Mouse (Mus musculus) embryonic facial prominence, embryonic 10.5 days (tissue): ENCODE data around the gene Dhtkd1. TPM values are rescaled to one million over a fixed set of nuclear protein-coding genes. Genes with fewer than 3 reads are reported as not detected.
A peak's percentile ranks its signal among the peaks of the same experiment; 100 is the strongest.

Experiments used
- DNase-seq: peaks from one replicate; pipeline ENCODE4 v3.0.0-alpha.2; 2017; ENCODE audit warnings: low spot score
- H3K27ac ChIP-seq: fragments of 300-500 bp; sonication (generic); replicated peaks from 2 replicates; pipeline ENCODE4 v1.5.1; 2016; ENCODE audit warnings: mild to moderate bottlenecking
- H3K27me3 ChIP-seq: fragments of 300-500 bp; sonication (generic); replicated peaks from 2 replicates; pipeline ENCODE4 v1.6.1; 2016; ENCODE audit warnings: low read depth, mild to moderate bottlenecking; ENCODE audit not compliant: poor library complexity, severe bottlenecking
- H3K36me3 ChIP-seq: fragments of 300-500 bp; sonication (generic); replicated peaks from 2 replicates; pipeline ENCODE4 v1.6.1; 2016; ENCODE audit warnings: mild to moderate bottlenecking, moderate library complexity
- H3K4me1 ChIP-seq: fragments of 300-500 bp; sonication (generic); 2 replicates; pipeline ENCODE4 v1.6.1; 2016
- H3K4me3 ChIP-seq: fragments of 300-500 bp; sonication (generic); 2 replicates; pipeline ENCODE4 v1.5.1; 2016; ENCODE audit warnings: mild to moderate bottlenecking, moderate library complexity
- H3K9me3 ChIP-seq: fragments of 300-500 bp; sonication (generic); 2 replicates; pipeline ENCODE4 v1.6.1; 2016; ENCODE audit warnings: mild to moderate bottlenecking
- WGBS: fragments of 180-500 bp; shearing (Covaris S2); methylation state at CpG from one replicate; pipeline ENCODE4 v1.1.7; 2016; 5-methylcytosine and 5-hydroxymethylcytosine counted together
- polyA plus RNA-seq: library from polyadenylated mRNA; unstranded; fragments of >200 nt; fragmentation: Nextera tagmentation; extraction: Ambion mirVana; gene quantifications from 2 replicates; pipeline ENCODE4 v1.2.1, GENCODE M21; 2016

Dhtkd1 gene
- polyA plus RNA-seq, 1 experiment from 2014 or later: 7.3 TPM

DNA sequence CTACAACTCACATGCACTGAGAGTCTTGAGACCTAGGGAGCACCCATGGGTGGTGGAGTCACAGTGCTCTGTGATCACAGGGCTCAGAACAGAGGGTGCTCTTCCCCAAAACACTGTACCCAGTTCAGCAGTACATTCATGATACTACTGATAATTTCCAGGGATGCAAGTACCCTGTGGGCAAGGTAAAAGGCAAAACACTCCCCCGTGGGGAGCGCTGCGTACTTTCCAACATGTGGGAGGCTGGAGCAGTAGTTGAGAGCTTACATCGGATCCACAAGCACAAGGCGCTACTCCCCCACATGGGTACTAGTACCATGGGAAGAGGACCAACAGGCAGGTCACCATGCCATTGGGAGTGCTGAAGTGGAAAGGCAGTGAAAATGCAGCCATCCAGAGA lies 15.1 kb downstream of the Dhtkd1 start:
- 97% methylated on average over 5 of the region's 5 CpGs for WGBS
- DNase-seq: no peak
- H3K36me3 ChIP-seq: peaks cover 55% of the 10 kb centered on the region
- no peaks in the 10 kb centered on the region for H3K9me3 ChIP-seq
- no peaks in the 10 kb centered on the region for H3K27me3 ChIP-seq
- no peak overlapping the region for H3K27ac ChIP-seq
- H3K4me1 ChIP-seq: 0 out of 2 replicates have a peak, but pooled peaks cover 4% of the 10 kb centered on the region
- H3K4me3 ChIP-seq: no peak overlapping the region

DNA sequence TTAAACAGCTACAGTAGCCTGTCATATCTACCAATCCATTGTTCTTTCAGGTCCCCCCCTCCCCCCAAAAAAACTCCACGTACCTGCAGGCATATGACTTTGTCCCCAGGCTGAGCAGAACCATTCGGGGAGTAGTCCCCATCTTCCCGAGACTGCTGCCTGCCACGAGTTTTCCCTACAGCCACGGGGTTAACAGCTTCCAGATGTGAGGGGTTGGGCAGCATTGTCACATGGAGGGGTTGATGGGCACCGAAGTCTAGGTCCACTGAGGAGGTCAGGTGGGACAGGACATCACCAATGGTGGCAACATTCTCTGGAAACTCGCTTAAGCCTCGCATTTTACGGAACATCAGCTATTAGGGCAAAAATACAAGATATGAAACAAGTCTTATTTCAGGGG lies 18.8 kb downstream of the Dhtkd1 start:
- peak; percentile 58 for DNase-seq
- Histone ChIP-seq H3K27me3 (no peaks in the 10 kb centered on the region), H3K9me3 (no peaks in the 10 kb centered on the region), H3K4me1 (0 out of 2 replicates have a peak, but pooled peaks cover 4% of the 10 kb centered on the region), H3K36me3 (peaks cover 54% of the 10 kb centered on the region), H3K27ac (no peak overlapping the region), H3K4me3 (no peak overlapping the region)
- 53% methylated on average over 9 of the region's 9 CpGs for WGBS

DNA sequence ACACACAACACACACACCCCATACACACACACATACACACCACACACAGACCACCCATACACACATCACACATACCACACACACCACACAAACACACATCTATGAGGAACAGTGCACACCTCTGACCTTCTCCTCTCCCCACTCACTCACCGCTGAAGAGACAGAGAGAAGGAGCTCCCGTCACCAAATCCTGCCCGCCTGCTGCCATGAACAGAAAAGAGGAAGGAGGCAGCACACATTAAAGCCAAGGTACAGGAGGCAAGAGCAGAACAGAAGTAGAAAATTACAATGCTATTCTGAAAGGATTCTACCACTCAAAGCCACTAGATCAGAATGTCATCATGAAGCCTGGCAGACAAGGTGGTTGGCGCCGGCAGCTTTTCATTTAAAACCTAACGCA lies 19.8 kb downstream of the Dhtkd1 start:
- DNase-seq: no peak
- H3K4me1 ChIP-seq: 0 out of 2 replicates have a peak, but pooled peaks cover 4% of the 10 kb centered on the region
- H3K9me3 ChIP-seq: no peaks in the 10 kb centered on the region
- 94% methylated on average over 6 of the region's 6 CpGs for WGBS
- no peaks in the 10 kb centered on the region for H3K27me3 ChIP-seq
- H3K36me3 ChIP-seq: peaks cover 47% of the 10 kb centered on the region
- H3K4me3 ChIP-seq: no peak overlapping the region
- no peak overlapping the region for H3K27ac ChIP-seq

DNA sequence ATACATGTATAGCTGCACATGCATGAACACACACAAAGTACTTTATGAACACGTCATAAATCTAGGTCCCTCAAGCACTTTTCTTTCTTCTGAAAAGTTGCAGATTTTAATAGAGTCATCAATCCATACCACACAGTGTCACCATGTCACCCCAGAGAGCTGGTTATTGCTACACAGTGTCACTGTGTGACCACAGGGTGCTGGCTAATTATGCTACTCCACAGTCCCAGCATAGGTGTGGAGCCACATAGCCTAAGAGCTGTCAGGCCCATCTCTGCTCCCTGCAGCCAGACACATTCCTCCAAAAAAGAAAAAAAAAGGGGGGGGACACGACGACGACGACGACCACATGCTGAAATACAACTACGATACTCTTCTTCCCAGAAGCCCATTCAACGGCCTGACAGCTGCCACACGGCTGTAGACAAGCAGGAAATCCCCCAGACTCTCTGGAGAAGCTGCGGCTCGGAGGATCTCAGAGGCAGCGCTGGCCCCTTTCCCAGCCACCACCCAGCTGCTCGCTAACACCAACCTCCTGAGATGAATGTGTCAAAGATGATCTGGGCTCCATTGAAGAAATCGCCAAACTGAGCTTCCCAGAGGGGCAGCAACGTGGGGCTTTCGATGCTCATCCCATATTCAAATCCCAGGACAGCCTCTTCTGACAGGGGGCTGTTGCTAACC lies 31.2 kb downstream of the Dhtkd1 start:
- H3K4me3 ChIP-seq: no peak overlapping the region
- DNase-seq: no peak
- H3K9me3 ChIP-seq: no peaks in the 10 kb centered on the region
- no peaks in the 10 kb centered on the region for H3K27me3 ChIP-seq
- 75% methylated on average over 16 of the region's 16 CpGs for WGBS
- no peak overlapping the region for H3K27ac ChIP-seq
- H3K36me3 ChIP-seq: peaks cover 37% of the 10 kb centered on the region
- no peaks in the 10 kb centered on the region for H3K4me1 ChIP-seq

DNA sequence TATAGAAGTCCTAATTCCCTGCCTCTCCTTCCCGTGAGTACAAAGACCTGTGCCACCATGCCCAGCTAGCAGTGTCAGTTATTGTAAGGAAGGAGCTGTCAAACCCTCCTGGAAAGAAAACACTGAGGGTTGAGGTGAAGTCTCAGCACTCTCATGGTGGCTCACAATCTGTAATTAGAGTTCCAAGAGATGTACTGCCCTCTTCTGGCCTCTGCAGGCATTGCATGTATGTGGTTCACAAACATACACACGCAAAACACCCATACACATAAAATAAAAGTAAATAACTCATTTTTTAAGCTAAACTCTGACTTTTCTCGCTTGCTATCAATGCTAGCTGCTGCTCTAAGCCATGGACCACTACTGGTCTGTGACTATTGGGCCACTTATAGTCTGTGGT lies 36.0 kb downstream of the Dhtkd1 start:
- H3K4me3 ChIP-seq: no peak overlapping the region
- WGBS: 49% methylated on average over 3 of the region's 3 CpGs
- peak; percentile 63 for DNase-seq

DNA sequence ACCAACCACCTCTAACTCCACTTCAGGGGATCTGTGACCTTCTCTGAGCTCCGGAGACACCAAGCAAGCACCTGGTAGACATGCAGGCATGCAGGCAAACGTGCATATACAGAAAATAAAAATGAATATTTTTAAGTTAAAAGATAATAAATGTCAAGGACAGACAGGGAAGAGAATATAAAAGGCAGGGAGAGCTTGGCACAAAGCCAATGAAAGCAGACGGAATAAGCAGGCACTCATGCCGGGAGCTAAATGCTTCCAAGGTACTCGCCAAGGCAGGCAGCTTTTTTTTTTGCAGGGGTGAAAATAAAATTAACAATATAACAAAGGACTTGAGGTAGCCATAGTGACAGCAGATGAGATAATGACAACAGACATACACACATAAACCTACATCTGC lies 36.5 kb downstream of the Dhtkd1 start:
- Histone ChIP-seq H3K36me3 (peaks cover 42% of the 10 kb centered on the region), H3K4me3 (no peak overlapping the region), H3K4me1 (no peaks in the 10 kb centered on the region), H3K27ac (no peak overlapping the region), H3K27me3 (no peaks in the 10 kb centered on the region), H3K9me3 (no peaks in the 10 kb centered on the region)
- 81% methylated on average over 5 of the region's 5 CpGs for WGBS
- no peak for DNase-seq

More for the DNA sequence above, 36.0 kb downstream of the Dhtkd1 start:
- H3K27me3 ChIP-seq: no peaks in the 10 kb centered on the region
- no peaks in the 10 kb centered on the region for H3K4me1 ChIP-seq
- peaks cover 42% of the 10 kb centered on the region for H3K36me3 ChIP-seq
- no peaks in the 10 kb centered on the region for H3K9me3 ChIP-seq
- H3K27ac ChIP-seq: no peak overlapping the region

DNA sequence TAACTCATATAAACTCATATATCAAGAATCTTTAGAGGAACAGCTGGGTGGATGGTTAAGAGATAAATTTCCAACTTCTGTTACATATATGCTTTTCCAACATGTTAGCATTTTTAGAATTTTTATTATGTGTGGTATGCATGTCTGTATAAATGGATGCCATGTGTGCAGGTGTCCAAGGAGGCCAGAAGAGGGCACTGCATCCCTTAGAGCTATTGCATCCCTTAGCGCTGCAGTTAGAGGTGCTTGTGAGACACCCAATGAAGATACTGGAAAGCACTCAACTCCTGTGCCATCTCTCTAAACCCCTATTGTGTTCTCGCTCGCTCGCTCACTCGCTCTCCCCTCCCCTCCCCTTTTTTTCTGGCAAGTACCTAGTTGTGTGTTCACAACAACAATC lies 42.4 kb downstream of the Dhtkd1 start:
- peak; percentile 17 for DNase-seq
- H3K4me3 ChIP-seq: no peak overlapping the region
- no peaks in the 10 kb centered on the region for H3K9me3 ChIP-seq
- no peaks in the 10 kb centered on the region for H3K4me1 ChIP-seq
- peaks cover 39% of the 10 kb centered on the region for H3K36me3 ChIP-seq
- 63% methylated on average over 5 of the region's 5 CpGs for WGBS
- no peaks in the 10 kb centered on the region for H3K27me3 ChIP-seq
- H3K27ac ChIP-seq: no peak overlapping the region

DNA sequence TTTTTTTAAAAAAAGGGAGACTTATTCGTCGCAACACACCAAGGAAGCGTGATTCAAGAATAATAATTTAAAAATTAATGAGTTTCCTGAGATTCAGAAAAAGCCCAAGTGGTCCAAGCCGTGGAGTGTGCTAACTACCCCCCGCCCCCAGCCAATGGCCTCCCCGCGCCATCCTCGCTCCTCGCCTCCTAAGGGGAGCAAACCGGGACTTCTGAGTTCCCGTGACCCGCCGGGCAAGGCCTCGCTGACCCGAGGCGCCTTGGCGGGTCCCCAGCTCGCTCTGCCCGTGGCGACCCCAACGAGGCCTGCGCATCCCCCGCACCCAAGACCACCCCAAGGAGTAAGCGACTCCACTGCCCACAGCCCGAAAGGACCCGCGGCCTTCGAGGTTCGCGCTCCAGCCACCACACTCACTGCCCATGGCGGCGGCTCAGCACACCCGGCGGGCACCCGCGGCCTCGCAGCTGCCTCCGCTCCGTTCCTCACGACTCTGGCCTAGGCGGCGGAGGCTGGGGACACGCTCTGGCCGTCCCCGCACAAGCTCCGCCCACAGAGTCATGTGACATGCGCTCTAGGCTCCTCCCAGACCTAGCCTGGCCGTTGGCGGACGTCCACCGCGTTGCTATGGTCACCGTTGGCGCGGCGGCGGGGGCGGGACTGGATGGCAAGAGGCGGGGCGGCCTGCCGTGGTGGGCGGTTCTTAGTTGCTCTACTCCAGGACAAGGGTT lies 47.6 kb downstream of the Dhtkd1 start, which contains the start of gene Sec61a2:
Gene Sec61a2 (minus strand): TSS at position 590 of the 728 bp plus-strand sequence.
- Histone ChIP-seq H3K9me3 (no peaks in the 10 kb centered on the region), H3K27ac (peak within 1 kb of the TSS; percentile 95), H3K36me3 (peaks cover 44% of the 10 kb centered on the region), H3K4me3 (peak within 1 kb of the TSS; percentile 90), H3K4me1 (peaks cover 4% of the 10 kb centered on the region), H3K27me3 (no peaks in the 10 kb centered on the region)
- WGBS: under 1% methylated on average over 62 of the region's 62 CpGs
- peak; percentile 99 for DNase-seq

DNA sequence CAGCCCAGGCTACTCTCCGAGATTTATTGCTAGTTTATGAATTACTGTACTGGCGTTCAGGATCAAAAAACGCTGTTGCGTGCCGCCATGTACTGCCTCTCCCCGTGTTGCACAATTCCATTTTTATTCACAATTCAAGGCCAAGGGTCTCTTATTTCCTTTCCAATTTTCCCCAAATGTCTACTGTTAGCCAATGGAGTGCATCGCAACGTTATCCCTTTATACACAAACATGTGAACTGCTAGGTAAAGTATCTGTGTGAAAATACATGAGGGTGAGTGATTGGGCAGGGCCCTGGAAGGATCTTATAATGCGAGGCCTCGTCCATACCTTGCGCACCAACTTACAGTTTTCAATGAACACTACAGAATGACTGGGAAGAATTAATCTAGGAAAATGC lies 48.3 kb downstream of the Dhtkd1 start:
- H3K4me3 ChIP-seq: peak overlapping the region; percentile 90
- peaks cover 51% of the 10 kb centered on the region for H3K36me3 ChIP-seq
- no peaks in the 10 kb centered on the region for H3K27me3 ChIP-seq
- H3K27ac ChIP-seq: peak overlapping the region; percentile 95
- H3K9me3 ChIP-seq: no peaks in the 10 kb centered on the region
- 54% methylated on average over 11 of the region's 11 CpGs for WGBS
- peak; percentile 18 for DNase-seq
- H3K4me1 ChIP-seq: peaks cover 4% of the 10 kb centered on the region

DNA sequence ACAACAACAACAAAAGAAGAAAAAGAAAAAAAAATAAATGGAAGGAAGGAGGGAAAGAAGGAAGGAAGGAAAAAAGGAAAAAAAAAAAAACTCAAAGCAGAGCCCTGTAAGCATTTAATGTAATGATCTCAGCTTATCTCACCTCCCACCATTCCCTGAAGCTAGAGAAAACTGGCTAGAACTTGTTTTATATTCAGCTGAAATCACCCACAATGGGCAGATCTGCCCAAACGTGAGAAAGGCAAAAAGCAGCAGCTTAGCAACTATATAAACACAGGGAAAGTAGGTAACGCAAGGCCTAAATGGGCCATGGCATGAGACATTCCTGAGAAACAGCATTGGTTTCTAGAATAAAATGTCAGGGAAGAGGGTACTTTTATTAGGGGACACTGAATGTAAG lies 53.2 kb downstream of the Dhtkd1 start:
- no peaks in the 10 kb centered on the region for H3K9me3 ChIP-seq
- H3K4me1 ChIP-seq: peaks cover 4% of the 10 kb centered on the region
- 85% methylated on average over 2 of the region's 2 CpGs for WGBS
- peaks cover 82% of the 10 kb centered on the region for H3K36me3 ChIP-seq
- H3K27ac ChIP-seq: no peak overlapping the region
- DNase-seq: no peak
- H3K4me3 ChIP-seq: no peak overlapping the region
- H3K27me3 ChIP-seq: no peaks in the 10 kb centered on the region

DNA sequence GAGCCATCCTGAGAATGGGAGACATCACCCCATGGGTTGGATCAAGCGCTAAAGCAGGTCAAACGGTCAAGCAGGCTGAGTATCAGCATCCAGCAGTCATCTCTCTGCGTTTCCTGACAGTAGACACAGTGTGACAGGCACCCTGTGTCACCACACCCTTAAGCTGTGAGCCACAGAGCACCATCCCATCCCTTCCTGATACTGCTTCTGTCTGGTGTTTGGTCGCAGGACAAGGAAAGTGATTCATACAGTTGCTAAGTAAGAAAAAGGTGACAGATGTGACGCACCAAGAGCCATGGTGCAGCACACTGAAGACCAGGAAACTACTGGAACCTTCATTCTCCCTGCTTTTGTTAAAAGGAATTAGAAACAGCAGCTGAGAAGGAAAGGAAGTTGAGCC lies 53.7 kb downstream of the Dhtkd1 start:
- no peak overlapping the region for H3K4me3 ChIP-seq
- peaks cover 88% of the 10 kb centered on the region for H3K36me3 ChIP-seq
- 88% methylated on average over 5 of the region's 5 CpGs for WGBS
- H3K27me3 ChIP-seq: no peaks in the 10 kb centered on the region
- no peaks in the 10 kb centered on the region for H3K9me3 ChIP-seq
- no peak overlapping the region for H3K27ac ChIP-seq
- DNase-seq: no peak
- no peaks in the 10 kb centered on the region for H3K4me1 ChIP-seq

DNA sequence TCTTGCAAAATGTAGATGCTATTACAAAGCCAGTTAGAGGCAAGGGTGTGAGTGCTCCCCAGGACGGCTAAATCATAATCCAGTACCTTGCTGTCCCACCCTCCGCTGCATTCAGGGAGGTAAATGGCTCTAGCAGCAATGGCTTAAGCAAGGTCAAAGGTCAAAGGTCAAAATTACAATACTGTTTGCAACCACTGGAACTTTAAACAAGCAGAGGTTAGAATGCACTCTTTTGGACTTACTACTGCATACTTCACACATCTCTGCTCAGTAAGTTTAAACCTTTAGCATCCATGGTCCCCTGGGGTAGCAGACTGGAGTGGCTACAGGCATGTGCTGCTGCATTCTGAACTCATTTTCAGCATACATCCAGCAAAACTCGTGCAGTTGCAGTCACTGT lies 65.1 kb downstream of the Dhtkd1 start:
- no peak overlapping the region for H3K27ac ChIP-seq
- H3K36me3 ChIP-seq: peaks cover 95% of the 10 kb centered on the region
- 72% methylated on average over 3 of the region's 3 CpGs for WGBS
- H3K9me3 ChIP-seq: no peaks in the 10 kb centered on the region
- DNase-seq: no peak
- H3K27me3 ChIP-seq: no peaks in the 10 kb centered on the region
- H3K4me3 ChIP-seq: no peak overlapping the region
- H3K4me1 ChIP-seq: no peaks in the 10 kb centered on the region

DNA sequence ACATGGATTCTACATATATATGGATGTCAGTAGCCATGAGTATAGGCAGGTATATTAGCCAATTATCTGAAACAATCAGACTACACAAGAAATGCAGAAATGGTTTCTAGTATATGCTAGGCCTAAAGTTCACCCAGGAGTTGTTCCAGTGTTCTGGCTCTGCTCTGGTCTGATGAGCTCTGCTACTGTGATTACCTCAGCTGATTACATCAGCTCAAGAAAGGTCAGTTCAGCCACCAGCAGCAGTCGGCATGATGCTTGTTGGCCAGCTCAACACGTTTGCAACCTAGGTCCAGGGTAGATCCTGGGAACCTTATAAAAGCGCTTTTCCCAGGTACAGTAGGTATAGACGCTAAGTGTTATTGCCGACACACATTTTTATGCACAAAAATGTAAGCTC lies 72.8 kb downstream of the Dhtkd1 start:
- Histone ChIP-seq H3K27ac (no peak overlapping the region), H3K4me1 (no peaks in the 10 kb centered on the region), H3K27me3 (no peaks in the 10 kb centered on the region), H3K9me3 (no peaks in the 10 kb centered on the region), H3K36me3 (peaks cover 91% of the 10 kb centered on the region), H3K4me3 (no peak overlapping the region)
- WGBS: 90% methylated on average over 5 of the region's 5 CpGs
- no peak for DNase-seq
